Mouse (Mus musculus) induced T-regulatory cell, adult 2 months (primary cell): ENCODE measurements around the gene Lcmt1.

Experiments used
- DNase-seq: peaks from one replicate; pipeline ENCODE4 v3.0.0-alpha.2; 2012; ENCODE audit warnings: low read depth

Lcmt1 gene

GRCm38 (mm10) chr7:123401121-123401520 lies 31.5 kb downstream of the Lcmt1 start:
- DNase-seq: no peak

GRCm38 (mm10) chr7:123404198-123404597 lies 34.6 kb downstream of the Lcmt1 start:
- no peak for DNase-seq

GRCm38 (mm10) chr7:123405619-123406018 lies 36.0 kb downstream of the Lcmt1 start:
- DNase-seq: no peak

- no peak for DNase-seq
Observed at GRCm38 (mm10) chr7:123406988-123407387, 37.4 kb downstream of the Lcmt1 start.

- DNase-seq: no peak
Observed at GRCm38 (mm10) chr7:123410502-123410901, 40.9 kb downstream of the Lcmt1 start.

GRCm38 (mm10) chr7:123411109-123411508 lies 41.5 kb downstream of the Lcmt1 start:
- no peak for DNase-seq

- DNase-seq: no peak
Observed at GRCm38 (mm10) chr7:123412143-123412542, 42.6 kb downstream of the Lcmt1 start.

GRCm38 (mm10) chr7:123416803-123417202 lies 47.2 kb downstream of the Lcmt1 start:
- DNase-seq: no peak

- no peak for DNase-seq
Observed at GRCm38 (mm10) chr7:123417661-123418060, 48.1 kb downstream of the Lcmt1 start.

- no peak for DNase-seq
Observed at GRCm38 (mm10) chr7:123419984-123420383, 50.4 kb downstream of the Lcmt1 start.

GRCm38 (mm10) chr7:123421958-123422357 lies 52.4 kb downstream of the Lcmt1 start:
- DNase-seq: no peak

- no peak for DNase-seq
Observed at GRCm38 (mm10) chr7:123424281-123424680, 54.7 kb downstream of the Lcmt1 start.

- DNase-seq: no peak
Observed at GRCm38 (mm10) chr7:123425134-123425757, 55.7 kb downstream of the Lcmt1 start.

- DNase-seq: no peak
Observed at GRCm38 (mm10) chr7:123429624-123430410, 60.2 kb downstream of the Lcmt1 start.

- DNase-seq: no peak
Observed at GRCm38 (mm10) chr7:123430411-123430705, 60.8 kb downstream of the Lcmt1 start.

- DNase-seq: no peak
Observed at GRCm38 (mm10) chr7:123431206-123431605, 61.6 kb downstream of the Lcmt1 start.

- DNase-seq: no peak
Observed at GRCm38 (mm10) chr7:123442079-123442478, 72.5 kb downstream of the Lcmt1 start.

GRCm38 (mm10) chr7:123448794-123449193 lies 79.2 kb downstream of the Lcmt1 start:
- no peak for DNase-seq

- DNase-seq: no peak
Observed at GRCm38 (mm10) chr7:123449676-123450075, 80.1 kb downstream of the Lcmt1 start.

GRCm38 (mm10) chr7:123450515-123450914 lies 80.9 kb downstream of the Lcmt1 start:
- no peak for DNase-seq

- no peak for DNase-seq
Observed at GRCm38 (mm10) chr7:123452551-123452950, 83.0 kb downstream of the Lcmt1 start.

GRCm38 (mm10) chr7:123453066-123453465 lies 83.5 kb downstream of the Lcmt1 start:
- DNase-seq: no peak

- no peak for DNase-seq
Observed at GRCm38 (mm10) chr7:123455088-123455487, 85.5 kb downstream of the Lcmt1 start.

- no peak for DNase-seq
Observed at GRCm38 (mm10) chr7:123458309-123458708, 88.7 kb downstream of the Lcmt1 start.
